8 mouse cellular contexts compared by ENCODE assay signal in genomic region chr4:95684522-95685080, GRCm38 (mm10).
DNase-seq lines count a peak whose midpoint lies in the region; ATAC-seq lines count a peak whose summit lies in the region.

No protein-coding gene starts in this region.

- ATAC-seq in embryonic facial prominence, embryonic 11.5 days (replicated peaks; ENCODE audit: insufficient number of reproducible peaks, low FRiP score, low TSS enrichment, low read depth) = peak; percentile 92

- H3K9me3 ChIP-seq in embryonic facial prominence, embryonic 11.5 days (replicated peaks; ENCODE audit: control insufficient read depth, low read length) = no peaks in the 10 kb centered on the region

- H3K27me3 ChIP-seq in embryonic facial prominence, embryonic 11.5 days (ENCODE audit: control insufficient read depth, insufficient read depth, low read length) = no peaks in the 10 kb centered on the region

- H3K27ac ChIP-seq in embryonic facial prominence, embryonic 11.5 days (replicated peaks; ENCODE audit: low read depth, low read length) = 0 out of 2 replicates have a peak overlapping the region, but pooled peaks have one; percentile 32

- DNase-seq in adrenal gland, adult (ENCODE audit: inconsistent age in 2 of 2, low spot score in 1 of 2) = peak; percentile 32 to 68
- DNase-seq in adrenal gland, adult 8-10 months = no peak
- DNase-seq in embryonic facial prominence, embryonic 11.5 days (ENCODE audit: low spot score) = peak; percentile 67
- peak; percentile 33 for DNase-seq in kidney, adult 11 months
- DNase-seq in neural tube, embryonic 10.5 days (ENCODE audit: extremely low spot score, low spot score) = peak; percentile 59
- no peak for DNase-seq in layer of hippocampus, postnatal 10 days (ENCODE audit: low spot score in 2 of 2)
- DNase-seq in lung, postnatal 10 days = no peak
- no peak for DNase-seq in right cerebral cortex, postnatal 36 days (ENCODE audit: low spot score in 2 of 2)

- WGBS in embryonic facial prominence, embryonic 11.5 days = 13% methylated on average over 4 of the region's 4 CpGs

- H3K4me3 ChIP-seq in embryonic facial prominence, embryonic 11.5 days (ENCODE audit: low read depth, low read length) = no peak overlapping the region

- H3K4me1 ChIP-seq in embryonic facial prominence, embryonic 11.5 days (ENCODE audit: control insufficient read depth, insufficient read depth, low read length) = no peaks in the 10 kb centered on the region

- no peaks in the 10 kb centered on the region for H3K36me3 ChIP-seq in embryonic facial prominence, embryonic 11.5 days (replicated peaks; ENCODE audit: control insufficient read depth, insufficient read depth, low read depth, low read length)

- no peak overlapping the region for H3K9ac ChIP-seq in embryonic facial prominence, embryonic 11.5 days (replicated peaks; ENCODE audit: low read length)

- H3K4me2 ChIP-seq in embryonic facial prominence, embryonic 11.5 days (ENCODE audit: low read depth, low read length) = no peak overlapping the region

Comparison
In these comparisons a context has a peak if more than half of its experiments do, and no peak if none do; other contexts are left out.
1. DNase-seq: peak in adrenal gland, adult (2 of 2), embryonic facial prominence, embryonic 11.5 days (single experiment), kidney, adult 11 months (single experiment) and neural tube, embryonic 10.5 days (single experiment); none in adrenal gland, adult 8-10 months (single experiment), layer of hippocampus, postnatal 10 days (0 of 2), lung, postnatal 10 days (single experiment) and right cerebral cortex, postnatal 36 days (0 of 2).